Mouse (Mus musculus) heart, postnatal 25 days (tissue): ENCODE measurements around the gene Grid2. TPM values are rescaled to one million over a fixed set of nuclear protein-coding genes. Genes with fewer than 3 reads are reported as not detected.

ENCODE experiments used
- DNase-seq: peaks from one replicate; pipeline ENCODE4 v3.0.0; 2022; ENCODE audit warnings: low spot score
- intact Hi-C: fragments of 180-260 bp; cut with DNase I; formaldehyde crosslinking; loops from one replicate; pipeline ENCODE4 v1.15.1; 2025
- total RNA-seq, 2 experiments: library from RNA; stranded (reverse); gene quantifications; 2 replicates each; pipeline ENCODE4 v1.2.3; 2021

Grid2 gene
- total RNA-seq, 2 experiments from 2014 or later, result 0.22 TPM; not detected in 1

- intact Hi-C loops, result no loop called here
- DNase-seq, result no peak
These were observed 709.1 kb downstream of the Grid2 start for GRCm38 (mm10) chr6:63964735-63965134.

GRCm38 (mm10) chr6:64046084-64046483 is 790.4 kb downstream of the Grid2 start:
- intact Hi-C loops, result no loop called here

GRCm38 (mm10) chr6:64046732-64047131 is 791.1 kb downstream of the Grid2 start:
- DNase-seq, result no peak
- intact Hi-C loops, result no loop called here

More at GRCm38 (mm10) chr6:64046084-64046483, 790.4 kb downstream of the Grid2 start:
- DNase-seq, result no peak

GRCm38 (mm10) chr6:64047950-64048349 is 792.3 kb downstream of the Grid2 start:
- no peak for DNase-seq
- intact Hi-C loops, result no loop called here

- DNase-seq, result no peak
- intact Hi-C loops, result no loop called here
These were observed 808.2 kb downstream of the Grid2 start for GRCm38 (mm10) chr6:64063858-64064257.

GRCm38 (mm10) chr6:64064704-64065103 is 809.0 kb downstream of the Grid2 start:
- DNase-seq, result no peak
- intact Hi-C loops, result no loop called here

GRCm38 (mm10) chr6:64073406-64073805 is 817.7 kb downstream of the Grid2 start:
- no peak for DNase-seq
- intact Hi-C loops, result no loop called here

- DNase-seq, result no peak
- intact Hi-C loops, result no loop called here
These were observed 822.2 kb downstream of the Grid2 start for GRCm38 (mm10) chr6:64077911-64078310.

- DNase-seq, result no peak
- intact Hi-C loops, result no loop called here
These were observed 843.0 kb downstream of the Grid2 start for GRCm38 (mm10) chr6:64098662-64099061.

GRCm38 (mm10) chr6:64114594-64114993 is 858.9 kb downstream of the Grid2 start:
- no peak for DNase-seq
- intact Hi-C loops, result no loop called here

GRCm38 (mm10) chr6:64136275-64136674 is 880.6 kb downstream of the Grid2 start:
- intact Hi-C loops, result no loop called here

GRCm38 (mm10) chr6:64148613-64149012 is 892.9 kb downstream of the Grid2 start:
- DNase-seq, result no peak
- intact Hi-C loops, result no loop called here

More at GRCm38 (mm10) chr6:64136275-64136674, 880.6 kb downstream of the Grid2 start:
- no peak for DNase-seq

- DNase-seq, result no peak
- intact Hi-C loops, result no loop called here
These were observed 919.4 kb downstream of the Grid2 start for GRCm38 (mm10) chr6:64174995-64175612.

- intact Hi-C loops, result no loop called here
- no peak for DNase-seq
These were observed 938.0 kb downstream of the Grid2 start for GRCm38 (mm10) chr6:64193646-64194045.

- no peak for DNase-seq
- intact Hi-C loops, result no loop called here
These were observed 946.9 kb downstream of the Grid2 start for GRCm38 (mm10) chr6:64202396-64203122.

GRCm38 (mm10) chr6:64236351-64236750 is 980.7 kb downstream of the Grid2 start:
- DNase-seq, result no peak
- intact Hi-C loops, result no loop called here

GRCm38 (mm10) chr6:64240526-64240925 is 984.9 kb downstream of the Grid2 start:
- DNase-seq, result no peak
- intact Hi-C loops, result no loop called here

GRCm38 (mm10) chr6:64245951-64246350 is 990.3 kb downstream of the Grid2 start:
- intact Hi-C loops, result no loop called here

GRCm38 (mm10) chr6:64251041-64251440 is 995.4 kb downstream of the Grid2 start:
- no peak for DNase-seq
- intact Hi-C loops, result no loop called here

More at GRCm38 (mm10) chr6:64245951-64246350, 990.3 kb downstream of the Grid2 start:
- DNase-seq, result no peak

- no peak for DNase-seq
- intact Hi-C loops, result no loop called here
These were observed 1007.8 kb downstream of the Grid2 start for GRCm38 (mm10) chr6:64263517-64263916.

GRCm38 (mm10) chr6:64264224-64264623 is 1008.5 kb downstream of the Grid2 start:
- DNase-seq, result no peak
- intact Hi-C loops, result no loop called here
